In genomic region chr19:55253570-55254441, GRCm38 (mm10) we compare ENCODE assay signal across 8 mouse cellular contexts. TPM values are rescaled to one million over a fixed set of nuclear protein-coding genes. Genes with fewer than 3 reads are reported as not detected.
DNase-seq lines count a peak whose midpoint lies in the region; ATAC-seq lines count a peak whose summit lies in the region.

No protein-coding gene starts in this region.

- H3K9ac ChIP-seq in hindbrain, embryonic 12.5 days, result peak overlapping the region; percentile 64

- under 1% methylated on average over 32 of the region's 32 CpGs for WGBS in hindbrain, embryonic 12.5 days

- ATAC-seq in hindbrain, embryonic 12.5 days (ENCODE audit: low FRiP score), result peak; percentile 79

- H3K9me3 ChIP-seq in hindbrain, embryonic 12.5 days (replicated peaks), result no peaks in the 10 kb centered on the region

- peak overlapping the region; percentile 93 for H3K4me2 ChIP-seq in hindbrain, embryonic 12.5 days (replicated peaks)

- peak overlapping the region; percentile 52 for H3K4me3 ChIP-seq in hindbrain, embryonic 12.5 days

- H3K36me3 ChIP-seq in hindbrain, embryonic 12.5 days, result no peaks in the 10 kb centered on the region

- DNase-seq in NIH3T3 (ENCODE audit: low read depth), result peak; percentile 72
- DNase-seq in cerebellum, adult 9-10 months, result peak; percentile 59
- peak; percentile 24 to 49 for DNase-seq in frontal cortex, postnatal 10 days (ENCODE audit: low spot score in 2 of 2)
- peak; percentile 42 to 46 for DNase-seq in layer of hippocampus, postnatal 36 days
- peak; percentile 72 for DNase-seq in lung, postnatal 25 days (ENCODE audit: low spot score)
- peak; percentile 54 for DNase-seq in ovary, postnatal 36 days (ENCODE audit: low spot score)
- peak; percentile 20 to 35 for DNase-seq in thymus, postnatal 10 days (ENCODE audit: low spot score in 2 of 2)

- 0 out of 2 replicates have a peak, but pooled peaks cover 3% of the 10 kb centered on the region for H3K27me3 ChIP-seq in hindbrain, embryonic 12.5 days

- H3K27ac ChIP-seq in hindbrain, embryonic 12.5 days, result peak overlapping the region; percentile 56; the same call in 1 of the 2 replicates

- H3K4me1 ChIP-seq in hindbrain, embryonic 12.5 days, result peaks cover 13% of the 10 kb centered on the region

RNA-seq across cellular contexts. Expression of gene Acsl5, which starts 2.1 kb away (rescaled TPM):
- 16.5 and 16.9 TPM in 2 replicates for polyA plus RNA-seq in hindbrain, embryonic 12.5 days (2016; fragmentation: Nextera tagmentation; extraction: Ambion mirVana)
- total RNA-seq in layer of hippocampus, postnatal 36 days (2021), result 10 to 100 TPM; 32.2 to 34.9 TPM

RNA-seq across cellular contexts. Expression of gene Gucy2g, which starts 12.8 kb away (rescaled TPM):
- polyA plus RNA-seq in hindbrain, embryonic 12.5 days (2016; fragmentation: Nextera tagmentation; extraction: Ambion mirVana), result not detected in 2 replicates
- total RNA-seq in layer of hippocampus, postnatal 36 days (2021), result under 1 TPM; 0.72 to 0.96 TPM

Comparison
In these comparisons a context has a peak if more than half of its experiments do, and no peak if none do; other contexts are left out.
1. Peak in every context shown above with its lines: DNase-seq, ATAC-seq, H3K4me3 ChIP-seq and H3K27ac ChIP-seq.